Mouse (Mus musculus) lung, postnatal 0 days (tissue): Measurements from ENCODE around the gene Pla2g6.

ENCODE experiments used
- CTCF ChIP-seq: IDR thresholded peaks from 2 replicates; pipeline ENCODE4 v1.5.1; 2016; ENCODE audit warnings: antibody characterized with exemption, mild to moderate bottlenecking
- EP300 ChIP-seq: IDR thresholded peaks from 2 replicates; pipeline ENCODE4 v1.6.1; 2016; ENCODE audit warnings: antibody characterized with exemption, mild to moderate bottlenecking, control low read depth

GRCm38 (mm10) chr15:79333409-79333808, 5.2 kb upstream of the Pla2g6 start:
- TF ChIP-seq CTCF (peak; percentile 43), EP300 (peak; percentile 72; the same call in 1 of the 2 replicates)
